Mouse (Mus musculus) kidney, adult 10 weeks (tissue): Measurements from ENCODE around the gene Taf13. TPM values are rescaled to one million over a fixed set of nuclear protein-coding genes. Genes with fewer than 3 reads are reported as not detected.

ENCODE experiments used
- polyA plus RNA-seq: library from polyadenylated mRNA; stranded (reverse); fragments of 350-450 nt; fragmentation: Illumina TruSeq; extraction: RNeasy Lipid Tissue Mini Kit (QIAGEN cat#74804); gene quantifications from one replicate; pipeline ENCODE4 v1.2.3, GENCODE M21; 2014; ENCODE audit warnings: low read depth, low replicate concordance

Gene Taf13
- 85.3 TPM for polyA plus RNA-seq

DNA sequence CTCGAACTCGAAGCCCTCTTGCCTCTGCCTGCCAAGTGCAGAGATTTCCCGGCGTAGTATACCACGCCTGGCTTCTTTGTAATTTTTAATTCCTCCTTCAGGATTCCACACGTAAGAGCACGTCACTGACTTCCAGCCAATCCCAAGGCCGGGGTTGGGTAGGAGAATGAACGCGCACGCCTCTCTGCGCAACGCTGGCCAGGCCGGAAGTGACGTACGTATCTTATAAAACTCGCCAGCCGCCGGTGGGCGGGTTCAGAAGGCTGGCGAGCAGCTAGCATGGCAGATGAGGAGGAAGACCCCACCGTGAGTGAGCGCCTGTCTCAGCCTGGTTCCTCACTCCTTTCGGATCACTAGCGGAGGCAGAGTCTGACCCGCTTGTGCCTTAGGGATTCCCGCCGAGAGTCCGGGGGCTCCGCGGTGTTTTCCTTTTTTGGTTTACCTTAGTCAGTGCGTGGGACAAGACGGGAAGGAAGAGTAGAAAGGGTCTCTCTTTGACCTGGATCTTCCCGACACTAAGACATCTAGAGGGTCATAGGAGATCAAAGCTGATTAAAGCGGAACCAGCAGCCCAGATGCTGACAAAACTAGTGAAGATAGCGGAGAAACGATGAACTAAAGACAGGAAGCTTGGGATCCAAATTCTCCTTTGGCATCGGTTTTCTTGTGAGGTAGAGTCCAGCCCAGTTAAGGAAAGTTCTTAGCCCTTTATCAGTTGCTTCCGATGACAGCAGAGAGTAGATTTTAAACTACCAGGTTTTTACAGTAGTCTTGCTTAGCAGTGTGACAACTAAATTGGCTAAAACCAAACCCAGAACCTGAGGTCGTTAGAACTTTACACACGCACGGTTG lies at the start of gene Taf13:
Gene Taf13 (plus strand): TSS at position 256 of the 852 bp plus-strand sequence.

DNA sequence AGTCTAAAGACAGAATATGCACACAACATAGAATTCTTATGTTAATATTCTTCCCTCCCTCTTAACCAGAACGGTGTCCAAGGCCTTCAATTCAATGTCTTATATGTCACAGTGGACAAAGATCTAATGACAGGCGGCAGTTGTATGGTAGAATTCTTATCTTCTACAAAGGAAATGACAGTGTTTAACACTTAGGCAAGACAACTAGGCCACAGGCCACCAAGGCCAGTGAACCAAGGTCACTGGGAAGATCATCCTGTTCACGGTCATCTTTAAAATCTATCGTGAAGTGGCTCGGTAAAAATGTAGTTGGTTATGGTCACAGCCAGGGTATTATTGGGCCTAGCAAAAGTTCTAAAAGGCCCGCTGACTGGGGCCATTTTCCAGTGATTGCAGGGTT lies 37.5 kb upstream of the Taf13 start, which contains the start of gene 1700013F07Rik:
Gene 1700013F07Rik (plus strand): TSS at position 200 of the 400 bp plus-strand sequence.

DNA sequence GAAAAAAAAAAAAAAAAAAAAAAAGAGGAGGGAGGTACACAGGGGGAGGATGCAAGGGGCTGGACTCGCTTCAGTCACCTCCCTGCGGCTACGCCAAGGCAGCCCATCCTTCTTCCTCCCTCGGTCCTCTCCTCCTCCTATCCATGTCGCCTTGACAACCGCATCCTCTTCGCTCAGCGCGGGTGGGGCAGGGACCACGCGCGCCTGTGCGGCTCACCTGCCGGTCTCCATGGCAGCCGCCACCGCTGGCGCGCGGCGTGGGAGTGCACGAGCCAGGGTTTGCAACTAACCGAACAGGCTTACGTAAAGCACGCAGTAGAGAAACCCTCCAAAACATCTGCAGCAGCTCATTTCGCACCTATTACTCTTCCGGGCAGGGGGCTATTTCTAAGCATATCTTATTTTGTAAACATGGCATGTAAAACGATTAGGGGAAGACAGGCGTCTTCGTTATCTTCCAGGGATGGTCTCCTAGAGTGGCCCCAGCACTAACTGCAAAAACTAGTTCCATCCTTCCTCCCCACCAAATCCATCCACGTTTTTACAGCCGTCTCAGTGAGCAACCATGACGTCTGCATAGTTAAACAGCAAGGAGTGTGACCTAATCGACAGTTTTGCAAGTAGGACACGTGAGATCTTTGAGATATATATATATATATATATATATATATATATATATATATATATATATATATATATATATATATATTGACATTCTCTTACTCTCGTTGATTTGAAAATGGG lies 34.8 kb upstream of the Taf13 start, which contains the start of gene 5330417C22Rik:
Gene 5330417C22Rik (minus strand): TSS at position 20 of the 744 bp plus-strand sequence.

DNA sequence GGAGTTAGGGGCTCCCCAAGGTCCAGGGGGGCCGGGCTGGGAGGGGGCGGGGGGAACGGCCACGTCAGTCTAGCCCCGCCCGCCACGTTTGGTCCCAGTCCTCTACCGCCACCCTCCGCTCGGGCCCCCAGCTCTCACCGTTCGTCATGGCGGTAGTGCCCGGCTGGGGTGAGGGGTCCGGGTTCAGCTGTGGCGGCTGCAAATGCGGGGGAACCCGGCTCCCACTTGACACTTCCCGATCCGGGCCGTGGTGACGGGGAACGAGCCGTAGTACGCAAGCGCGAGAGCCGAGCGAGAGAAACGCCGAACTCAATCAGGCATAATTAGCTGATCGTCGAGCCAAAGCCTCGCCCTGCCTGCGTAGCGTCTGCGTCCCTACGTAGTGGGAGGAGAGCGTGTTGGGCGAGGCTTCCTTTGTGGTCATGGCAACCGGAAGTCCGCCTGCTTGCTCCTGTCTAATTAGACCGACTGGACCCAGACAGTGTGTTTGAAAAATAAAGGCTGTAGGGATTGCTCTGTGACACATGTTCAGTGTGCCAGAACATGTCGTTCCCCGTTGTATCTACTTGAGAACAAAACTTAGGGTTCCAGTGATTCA lies 9.3 kb upstream of the Taf13 start, which contains the start of gene Tmem167b:
Gene Tmem167b (minus strand): TSS at position 334 of the 598 bp plus-strand sequence.

DNA sequence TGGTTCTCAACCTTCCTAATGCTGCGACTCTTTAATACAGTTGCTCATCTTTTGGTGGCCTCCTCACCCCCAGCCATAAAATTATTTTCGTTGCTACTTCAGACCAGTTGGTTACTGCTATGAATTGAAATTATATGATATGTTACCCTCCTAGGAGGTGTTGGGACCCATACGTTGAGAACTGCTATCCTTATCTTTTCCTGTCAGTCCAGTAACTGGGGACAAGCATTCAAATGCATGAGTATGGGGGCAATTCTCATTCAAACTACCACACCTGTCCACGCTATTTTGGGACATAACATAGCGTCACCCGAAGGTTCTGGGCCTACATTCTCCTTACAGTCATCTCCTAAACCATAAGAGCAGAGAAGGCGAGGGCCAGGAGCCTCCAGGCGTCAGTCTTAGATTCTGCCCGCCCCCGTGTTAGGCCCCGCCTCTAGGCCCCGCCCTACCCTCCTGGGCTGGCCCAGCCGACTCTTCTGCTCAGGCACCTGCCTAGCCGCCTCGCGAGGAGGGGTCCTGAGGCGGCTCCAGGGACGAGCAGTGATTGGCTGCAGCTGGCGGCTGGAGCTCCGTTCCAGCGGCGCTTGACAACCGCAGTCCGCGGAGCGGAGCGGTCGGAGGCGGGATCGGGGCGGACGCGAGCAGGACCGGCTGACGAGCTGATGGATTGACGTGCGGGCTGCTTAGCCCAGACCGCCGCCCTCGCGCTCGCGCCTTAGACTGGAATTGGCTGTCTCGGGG lies 19.5 kb downstream of the Taf13 start, which contains the start of gene Wdr47:
Gene Wdr47 (plus strand): TSS at position 494 of the 744 bp plus-strand sequence.

Other genes with a start within 250 kb of the Taf13 start
- gene Mybphl, start 206.8 kb upstream of the Taf13 start, polyA plus RNA-seq: not detected
- not detected for gene Psrc1, start 187.9 kb upstream of the Taf13 start, polyA plus RNA-seq
- 2.6 TPM for gene Celsr2, start 156.1 kb upstream of the Taf13 start, polyA plus RNA-seq
- 19.5 TPM for gene Sars, start 126.5 kb upstream of the Taf13 start, polyA plus RNA-seq
- not detected for gene 1700013F07Rik, start 37.5 kb upstream of the Taf13 start, polyA plus RNA-seq
- 0.12 TPM for gene 5330417C22Rik, start 35.2 kb upstream of the Taf13 start, polyA plus RNA-seq
- gene Tmem167b, start 9.2 kb upstream of the Taf13 start, polyA plus RNA-seq: 78.3 TPM
- gene Wdr47, start 19.6 kb downstream of the Taf13 start, polyA plus RNA-seq: 29.6 TPM
- gene Clcc1, start 82.2 kb downstream of the Taf13 start, polyA plus RNA-seq: 53.2 TPM
- 3.5 TPM for gene Gpsm2, start 150.6 kb downstream of the Taf13 start, polyA plus RNA-seq
- gene Aknad1, start 168.0 kb downstream of the Taf13 start, polyA plus RNA-seq: not detected